Mouse (Mus musculus) cerebellum, adult 2 months (tissue): ENCODE data around the gene Ism2. TPM values are rescaled to one million over a fixed set of nuclear protein-coding genes. Genes with fewer than 3 reads are reported as not detected.
"Not testable (repeated sequence)": the region's sequence is repeated elsewhere in the genome, so short reads cannot be mapped to it uniquely, and the experiment has no call there.

Experiments used
- DNase-seq, 2 experiments: peaks; one replicate each; pipeline ENCODE4 v3.0.0; 2021
- H3K27ac ChIP-seq: fragments of 200-500 bp; 2 replicates; pipeline ENCODE4 v1.5.1; 2012; ENCODE audit warnings: low read length, control low read depth, inconsistent platforms; ENCODE audit not compliant: insufficient read depth
- H3K27me3 ChIP-seq: fragments of 200-500 bp; 2 replicates; pipeline ENCODE4 v1.6.1; 2012; ENCODE audit warnings: inconsistent platforms, mild to moderate bottlenecking, low read length, moderate library complexity; ENCODE audit not compliant: control insufficient read depth, insufficient read depth
- H3K4me1 ChIP-seq: fragments of 200-500 bp; 2 replicates; pipeline ENCODE4 v1.6.1; 2011; ENCODE audit warnings: low read length; ENCODE audit not compliant: control insufficient read depth, insufficient read depth
- H3K4me3 ChIP-seq: fragments of 200-500 bp; replicated peaks from 2 replicates; pipeline ENCODE3; 2011; ENCODE audit warnings: mild to moderate bottlenecking, low read depth, low read length, control low read depth; ENCODE audit not compliant: insufficient read depth
- CTCF ChIP-seq: fragments of 200-500 bp; IDR thresholded peaks from 2 replicates; pipeline ENCODE4 v1.5.1; 2011; ENCODE audit warnings: low read depth, mild to moderate bottlenecking, control low read depth, low read length, moderate library complexity, borderline replicate concordance; ENCODE audit not compliant: insufficient read depth
- POLR2A ChIP-seq: fragments of 200-500 bp; IDR thresholded peaks from 2 replicates; pipeline ENCODE4 v1.6.1; 2011; ENCODE audit warnings: low read length, control low read depth, borderline replicate concordance; ENCODE audit not compliant: insufficient read depth
- WGBS: fragments of 180-500 bp; shearing (Covaris S2); methylation state at CpG from one replicate; pipeline ENCODE4 v1.1.7; 2018; 5-methylcytosine and 5-hydroxymethylcytosine counted together
- polyA plus RNA-seq: library from polyadenylated mRNA; depleted of rRNA; stranded (reverse); fragments of >200 nt; gene quantifications from 2 replicates; pipeline ENCODE4 v1.2.3, GENCODE M21; 2012

Ism2 gene
- polyA plus RNA-seq, 1 experiment: 0.26 TPM

DNA sequence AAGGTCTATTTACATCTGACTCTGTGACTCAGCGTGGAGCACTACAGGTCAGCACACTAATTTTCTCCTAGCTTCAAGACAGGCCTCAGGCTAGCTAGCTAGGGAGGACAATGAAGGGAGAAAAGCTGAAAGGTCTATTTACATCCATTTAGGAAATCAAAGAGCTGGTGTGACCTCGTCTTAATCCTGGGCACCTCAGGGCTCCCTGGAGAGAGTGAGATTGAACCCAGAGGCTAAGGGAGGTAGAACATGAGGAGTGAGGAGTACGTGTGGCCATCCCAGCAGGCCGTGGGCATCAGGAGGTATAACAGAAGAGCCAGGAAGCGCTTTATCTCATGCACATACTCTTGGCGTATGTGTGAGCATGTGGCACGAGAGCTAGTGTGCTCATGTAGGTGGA is 15.8 kb downstream of the Ism2 start:
- Histone ChIP-seq H3K27me3 (no peaks in the 10 kb centered on the region), H3K27ac (no peak overlapping the region), H3K4me3 (no peak overlapping the region), H3K4me1 (no peaks in the 10 kb centered on the region)
- WGBS: 75% methylated on average over 7 of the region's 7 CpGs
- no peak for TF ChIP-seq POLR2A
- no peak for TF ChIP-seq CTCF
- no peak for DNase-seq

- Histone ChIP-seq H3K27ac (no peak overlapping the region), H3K4me1 (no peaks in the 10 kb centered on the region), H3K4me3 (no peak overlapping the region), H3K27me3 (no peaks in the 10 kb centered on the region)
- WGBS: 88% methylated on average over 4 of the region's 4 CpGs
- DNase-seq: no peak
- no peak for TF ChIP-seq POLR2A
Observed at GRCm38 (mm10) chr12:87282743-87283142, 16.8 kb downstream of the Ism2 start.

- H3K27ac ChIP-seq: no peak overlapping the region
- H3K4me3 ChIP-seq: no peak overlapping the region
- WGBS: 74% methylated on average over 1 of the region's 1 CpGs
- H3K4me1 ChIP-seq: no peaks in the 10 kb centered on the region
- TF ChIP-seq CTCF (no peak), POLR2A (no peak)
- no peaks in the 10 kb centered on the region for H3K27me3 ChIP-seq
- no peak for DNase-seq
Observed at GRCm38 (mm10) chr12:87281766-87282165, 17.7 kb downstream of the Ism2 start.

DNA sequence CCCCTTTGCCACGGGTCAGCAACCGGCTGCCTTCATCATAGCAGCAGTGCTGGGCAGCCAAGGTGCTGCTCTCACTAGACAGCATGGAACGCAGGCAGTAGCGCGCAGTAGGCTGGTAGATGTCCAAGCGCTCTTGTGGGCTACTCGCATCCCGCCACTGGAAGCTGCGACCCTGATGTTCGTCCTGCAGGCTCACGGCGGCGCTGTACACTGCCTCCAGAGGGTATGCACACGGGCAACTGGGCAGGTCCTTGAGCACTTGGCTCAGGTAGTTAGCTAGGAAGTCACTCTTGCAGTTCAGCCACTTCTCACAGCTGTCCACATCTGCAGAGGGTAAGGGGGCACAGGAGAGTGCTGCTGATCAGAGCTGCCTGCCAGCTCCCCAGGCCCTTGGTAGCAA is 19.6 kb downstream of the Ism2 start:
- Histone ChIP-seq H3K4me1 (no peaks in the 10 kb centered on the region), H3K27ac (no peak overlapping the region), H3K27me3 (no peaks in the 10 kb centered on the region), H3K4me3 (no peak overlapping the region)
- TF ChIP-seq POLR2A (no peak), CTCF (no peak)
- no peak for DNase-seq
- 34% methylated on average over 14 of the region's 14 CpGs for WGBS

DNA sequence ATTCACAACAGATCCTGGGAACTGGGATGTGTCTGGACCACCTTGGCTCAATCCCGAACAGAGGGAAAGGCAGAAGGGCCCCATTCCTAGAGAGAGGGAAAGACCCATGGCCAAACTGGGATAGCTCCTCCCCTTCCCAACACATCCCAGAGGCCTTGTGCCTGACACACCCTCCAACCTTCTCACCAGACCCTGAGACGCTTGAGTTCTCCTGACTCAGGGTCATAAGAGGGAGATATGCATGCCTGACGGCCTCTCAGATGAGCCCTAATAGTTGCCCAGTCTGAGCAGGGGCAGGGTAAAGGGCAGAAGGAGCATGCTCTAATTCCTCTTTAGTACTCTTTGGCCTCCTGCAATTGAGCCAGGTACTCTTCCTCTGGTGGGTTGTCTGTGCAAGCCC is 20.2 kb downstream of the Ism2 start:
- Histone ChIP-seq H3K27ac (no peak overlapping the region), H3K27me3 (no peaks in the 10 kb centered on the region), H3K4me1 (no peaks in the 10 kb centered on the region), H3K4me3 (no peak overlapping the region)
- 57% methylated on average over 3 of the region's 3 CpGs for WGBS
- TF ChIP-seq POLR2A (no peak), CTCF (no peak)
- no peak for DNase-seq

GRCm38 (mm10) chr12:87278118-87278730 is 21.3 kb downstream of the Ism2 start:
- H3K27ac ChIP-seq: no peak overlapping the region
- no peak for DNase-seq
- H3K4me1 ChIP-seq: no peaks in the 10 kb centered on the region
- H3K4me3 ChIP-seq: no peak overlapping the region
- H3K27me3 ChIP-seq: no peaks in the 10 kb centered on the region
- WGBS: 27% methylated on average over 6 of the region's 6 CpGs
- TF ChIP-seq CTCF: no peak
- TF ChIP-seq POLR2A: no peak

DNA sequence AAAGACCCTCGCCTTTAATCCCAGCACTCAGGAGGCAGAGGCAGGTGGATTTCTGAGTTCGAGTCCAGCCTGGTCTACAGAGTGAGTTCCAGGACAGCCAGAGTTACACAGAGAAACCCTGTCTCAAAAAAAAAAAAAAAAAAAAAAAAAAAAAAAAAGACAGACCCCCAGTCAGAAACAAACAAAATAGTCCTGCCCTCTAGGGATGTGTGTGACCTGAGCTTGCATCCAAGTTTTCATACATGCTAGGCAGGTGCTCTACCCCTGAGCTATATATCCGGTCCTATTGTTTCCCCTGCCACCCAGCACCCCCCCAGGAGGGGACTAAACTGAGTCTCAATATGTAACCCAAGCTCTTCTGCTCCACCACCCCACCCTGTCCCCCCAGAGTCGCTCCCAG is 22.3 kb downstream of the Ism2 start:
- DNase-seq, H3K4me1 ChIP-seq, H3K27me3 ChIP-seq, H3K27ac ChIP-seq, H3K4me3 ChIP-seq: not testable (repeated sequence)
- 92% methylated on average over 4 of the region's 4 CpGs for WGBS

- H3K4me3 ChIP-seq: no peak overlapping the region
- no peaks in the 10 kb centered on the region for H3K4me1 ChIP-seq
- no peaks in the 10 kb centered on the region for H3K27me3 ChIP-seq
- WGBS: 87% methylated on average over 9 of the region's 9 CpGs
- DNase-seq: no peak
- no peak overlapping the region for H3K27ac ChIP-seq
- no peak for TF ChIP-seq CTCF
- no peak for TF ChIP-seq POLR2A
Observed at GRCm38 (mm10) chr12:87274853-87275831, 24.4 kb downstream of the Ism2 start.
